Mouse (Mus musculus): Measurements from ENCODE around the gene Mgat5b. TPM values are rescaled to one million over a fixed set of nuclear protein-coding genes. Genes with fewer than 3 reads are reported as not detected.

Mgat5b gene
- polyA plus RNA-seq, 1 experiment from 2014 or later: 0.27 TPM

DNA sequence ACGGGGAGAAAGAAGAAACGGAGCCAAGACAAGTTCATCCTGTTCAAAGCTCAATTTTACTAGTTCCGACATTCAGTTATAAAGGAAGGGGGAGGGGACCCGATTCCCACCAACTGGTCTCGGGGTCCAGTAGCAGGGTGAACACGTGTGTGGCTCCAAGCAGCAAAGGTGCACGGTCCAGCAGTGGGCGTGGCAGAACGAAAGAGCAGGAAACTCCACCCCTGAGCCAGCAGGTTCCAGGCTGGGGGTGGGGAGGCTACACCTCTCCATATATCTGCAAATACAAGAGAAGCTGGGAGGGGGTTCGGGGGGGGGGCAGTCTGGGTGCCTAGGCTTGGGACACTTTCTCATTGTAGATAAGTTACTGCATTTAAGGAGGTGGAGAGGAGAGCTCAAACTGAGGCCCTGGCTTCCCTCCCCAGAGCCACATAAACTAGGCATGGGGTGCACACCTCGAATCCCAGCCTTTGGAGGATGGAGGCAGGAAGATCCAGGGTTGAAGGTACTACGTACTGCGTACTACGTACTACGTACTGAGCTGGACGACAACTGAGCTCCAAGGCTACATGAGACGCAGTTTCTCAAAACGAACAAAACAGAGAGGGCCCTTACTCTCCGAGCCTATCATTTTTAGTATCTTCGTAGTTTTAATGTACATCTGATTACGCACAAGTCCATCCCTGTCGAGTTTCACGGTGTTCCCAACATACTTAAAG lies 12.8 kb upstream of the Mgat5b start:
- no peak overlapping the region for H3K9ac ChIP-seq (ENCODE audit: low read depth, low read length)
- WGBS: 5% methylated on average over 23 of the region's 23 CpGs

DNA sequence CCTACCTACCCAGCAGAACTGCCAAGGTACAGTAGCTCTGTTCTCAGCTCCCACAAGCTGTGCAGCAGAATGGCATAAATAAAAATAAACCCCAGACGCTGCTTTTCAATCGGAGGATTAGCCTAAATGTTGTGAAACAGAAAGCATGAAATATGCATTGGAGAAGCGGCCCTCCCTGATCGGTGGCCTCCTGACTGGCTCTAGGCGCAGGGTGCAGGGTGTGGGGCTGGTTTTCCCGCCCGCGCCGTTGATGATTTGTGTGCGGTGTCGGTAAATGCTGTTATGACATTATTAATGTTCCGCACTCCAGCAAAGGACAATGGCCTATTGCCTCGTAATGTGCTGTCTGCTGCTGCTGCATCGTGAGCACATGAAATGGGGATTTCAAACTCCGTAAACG lies 5.1 kb upstream of the Mgat5b start:
- H3K9ac ChIP-seq (ENCODE audit: low read depth, low read length): no peak overlapping the region
- H3K4me1 ChIP-seq (replicated peaks; ENCODE audit: control insufficient read depth, insufficient read depth, low read length): no peaks in the 10 kb centered on the region
- ATAC-seq (replicated peaks; ENCODE audit: low FRiP score): no peak
- WGBS: 77% methylated on average over 16 of the region's 16 CpGs
- no peaks in the 10 kb centered on the region for H3K36me3 ChIP-seq (ENCODE audit: control insufficient read depth, insufficient read depth, low read length)
- H3K4me2 ChIP-seq: no peak overlapping the region
- no peak overlapping the region for H3K4me3 ChIP-seq (ENCODE audit: low read depth, low read length)
- no peak for DNase-seq (ENCODE audit: low spot score)
- H3K9me3 ChIP-seq (ENCODE audit: control insufficient read depth, low read length): no peaks in the 10 kb centered on the region
- peaks cover 31% of the 10 kb centered on the region for H3K27me3 ChIP-seq (replicated peaks; ENCODE audit: control insufficient read depth, insufficient read depth, low read length)
- H3K27ac ChIP-seq (ENCODE audit: low read depth, low read length): no peak overlapping the region

More for the DNA sequence above, 12.8 kb upstream of the Mgat5b start:
- Histone ChIP-seq H3K4me2 (peak overlapping the region; percentile 50), H3K9me3 (ENCODE audit: control insufficient read depth, low read length) (no peaks in the 10 kb centered on the region), H3K36me3 (ENCODE audit: control insufficient read depth, insufficient read depth, low read length) (no peaks in the 10 kb centered on the region), H3K27me3 (replicated peaks; ENCODE audit: control insufficient read depth, insufficient read depth, low read length) (peaks cover 22% of the 10 kb centered on the region), H3K4me1 (replicated peaks; ENCODE audit: control insufficient read depth, insufficient read depth, low read length) (no peaks in the 10 kb centered on the region; the same call in 1 of the 2 replicates), H3K4me3 (ENCODE audit: low read depth, low read length) (0 out of 2 replicates have a peak overlapping the region, but pooled peaks have one; percentile 10), H3K27ac (ENCODE audit: low read depth, low read length) (no peak overlapping the region)
- ATAC-seq (replicated peaks; ENCODE audit: low FRiP score) (no peak), DNase-seq (ENCODE audit: low spot score) (no peak)

DNA sequence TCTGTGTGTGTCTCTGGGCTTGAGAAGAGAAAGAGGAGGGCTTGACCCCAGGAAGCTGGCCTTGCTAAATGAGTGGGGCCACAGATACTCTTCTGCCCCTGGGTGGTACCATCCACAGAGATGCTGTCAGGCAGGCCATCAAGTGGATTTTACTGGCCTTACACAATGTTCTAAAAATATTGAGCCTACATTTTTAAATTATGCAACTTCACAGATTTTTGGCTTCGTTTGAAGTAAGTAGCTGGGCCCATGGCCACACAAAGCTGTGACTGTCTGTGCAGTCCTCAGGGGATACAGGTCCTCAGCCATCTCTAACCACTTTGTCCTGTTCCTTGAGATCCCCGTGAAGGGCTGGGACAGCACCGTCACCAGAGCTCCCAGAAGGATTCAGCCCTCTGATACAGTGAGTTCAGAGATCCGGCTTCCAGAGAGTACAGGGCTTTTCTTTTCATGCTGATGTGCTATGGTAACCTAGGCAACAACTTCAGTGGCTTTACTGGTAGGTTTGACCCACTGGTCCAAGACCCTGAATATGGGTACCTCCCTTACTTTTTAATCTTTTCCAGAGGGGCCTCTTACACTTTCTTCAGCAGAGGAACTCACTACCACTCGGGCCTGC lies 4.3 kb upstream of the Mgat5b start:
- H3K4me2 ChIP-seq: no peak overlapping the region
- H3K27me3 ChIP-seq (replicated peaks; ENCODE audit: control insufficient read depth, insufficient read depth, low read length): peaks cover 39% of the 10 kb centered on the region
- no peaks in the 10 kb centered on the region for H3K9me3 ChIP-seq (ENCODE audit: control insufficient read depth, low read length)
- H3K4me1 ChIP-seq (replicated peaks; ENCODE audit: control insufficient read depth, insufficient read depth, low read length): no peaks in the 10 kb centered on the region
- no peak overlapping the region for H3K27ac ChIP-seq (ENCODE audit: low read depth, low read length)
- no peak overlapping the region for H3K9ac ChIP-seq (ENCODE audit: low read depth, low read length)
- no peak overlapping the region for H3K4me3 ChIP-seq (ENCODE audit: low read depth, low read length)
- DNase-seq (ENCODE audit: low spot score) (no peak), ATAC-seq (replicated peaks; ENCODE audit: low FRiP score) (no peak)
- no peaks in the 10 kb centered on the region for H3K36me3 ChIP-seq (ENCODE audit: control insufficient read depth, insufficient read depth, low read length)
- WGBS: 61% methylated on average over 5 of the region's 5 CpGs

DNA sequence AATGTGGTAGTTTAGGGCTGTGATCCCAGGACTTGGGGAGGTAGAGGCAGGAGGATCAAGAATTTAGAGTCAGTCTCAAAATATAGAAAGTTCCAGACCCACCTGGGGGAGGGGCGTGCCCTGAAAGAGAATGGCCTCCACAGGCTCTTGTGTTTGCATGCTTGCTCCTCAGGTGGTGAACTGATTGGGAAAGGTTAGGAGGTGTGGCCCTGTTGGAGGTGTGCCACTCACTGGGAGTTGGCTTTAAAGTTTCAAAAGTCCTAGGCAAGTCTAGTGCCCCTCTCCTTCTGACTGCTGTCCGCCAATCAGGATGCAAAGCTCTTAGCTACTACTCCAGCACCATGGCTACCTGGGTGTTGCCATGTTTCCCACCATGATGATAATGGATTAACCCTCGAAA lies 3.4 kb upstream of the Mgat5b start:
- no peak overlapping the region for H3K4me2 ChIP-seq
- 69% methylated on average over 3 of the region's 3 CpGs for WGBS
- H3K4me3 ChIP-seq (ENCODE audit: low read depth, low read length): no peak overlapping the region
- H3K27me3 ChIP-seq (replicated peaks; ENCODE audit: control insufficient read depth, insufficient read depth, low read length): peaks cover 48% of the 10 kb centered on the region
- H3K36me3 ChIP-seq (ENCODE audit: control insufficient read depth, insufficient read depth, low read length): no peaks in the 10 kb centered on the region
- ATAC-seq (replicated peaks; ENCODE audit: low FRiP score): no peak
- no peak overlapping the region for H3K27ac ChIP-seq (ENCODE audit: low read depth, low read length)
- H3K4me1 ChIP-seq (replicated peaks; ENCODE audit: control insufficient read depth, insufficient read depth, low read length): no peaks in the 10 kb centered on the region
- no peak for DNase-seq (ENCODE audit: low spot score)
- no peaks in the 10 kb centered on the region for H3K9me3 ChIP-seq (ENCODE audit: control insufficient read depth, low read length)
- H3K9ac ChIP-seq (ENCODE audit: low read depth, low read length): no peak overlapping the region

DNA sequence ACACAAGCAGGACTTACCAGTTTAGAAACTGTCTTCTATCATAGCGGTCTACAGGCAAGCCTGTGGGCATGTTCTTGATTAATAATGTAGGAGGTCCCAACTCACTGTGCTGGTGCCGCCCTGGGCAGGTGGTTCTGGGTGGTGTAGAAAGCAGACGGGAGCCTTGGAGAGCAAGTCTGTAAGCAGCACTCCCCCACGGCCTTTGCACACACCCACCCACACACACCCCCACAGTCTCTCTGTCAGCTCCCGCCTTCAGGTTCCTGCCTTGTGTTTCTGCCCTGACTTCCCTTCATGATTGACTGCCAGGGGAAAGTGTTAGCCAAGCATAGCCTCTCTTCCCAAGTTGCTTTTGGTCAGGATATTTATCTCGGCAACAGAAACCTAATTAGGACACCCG lies 1.3 kb upstream of the Mgat5b start:
- no peak overlapping the region for H3K27ac ChIP-seq (ENCODE audit: low read depth, low read length)
- ATAC-seq (replicated peaks; ENCODE audit: low FRiP score) (no peak), DNase-seq (ENCODE audit: low spot score) (no peak)
- H3K27me3 ChIP-seq (replicated peaks; ENCODE audit: control insufficient read depth, insufficient read depth, low read length): peaks cover 67% of the 10 kb centered on the region
- 40% methylated on average over 7 of the region's 7 CpGs for WGBS
- H3K4me3 ChIP-seq (ENCODE audit: low read depth, low read length): no peak overlapping the region
- no peak overlapping the region for H3K9ac ChIP-seq (ENCODE audit: low read depth, low read length)
- no peaks in the 10 kb centered on the region for H3K4me1 ChIP-seq (replicated peaks; ENCODE audit: control insufficient read depth, insufficient read depth, low read length)
- H3K4me2 ChIP-seq: no peak overlapping the region
- no peaks in the 10 kb centered on the region for H3K36me3 ChIP-seq (ENCODE audit: control insufficient read depth, insufficient read depth, low read length)
- H3K9me3 ChIP-seq (ENCODE audit: control insufficient read depth, low read length): no peaks in the 10 kb centered on the region

DNA sequence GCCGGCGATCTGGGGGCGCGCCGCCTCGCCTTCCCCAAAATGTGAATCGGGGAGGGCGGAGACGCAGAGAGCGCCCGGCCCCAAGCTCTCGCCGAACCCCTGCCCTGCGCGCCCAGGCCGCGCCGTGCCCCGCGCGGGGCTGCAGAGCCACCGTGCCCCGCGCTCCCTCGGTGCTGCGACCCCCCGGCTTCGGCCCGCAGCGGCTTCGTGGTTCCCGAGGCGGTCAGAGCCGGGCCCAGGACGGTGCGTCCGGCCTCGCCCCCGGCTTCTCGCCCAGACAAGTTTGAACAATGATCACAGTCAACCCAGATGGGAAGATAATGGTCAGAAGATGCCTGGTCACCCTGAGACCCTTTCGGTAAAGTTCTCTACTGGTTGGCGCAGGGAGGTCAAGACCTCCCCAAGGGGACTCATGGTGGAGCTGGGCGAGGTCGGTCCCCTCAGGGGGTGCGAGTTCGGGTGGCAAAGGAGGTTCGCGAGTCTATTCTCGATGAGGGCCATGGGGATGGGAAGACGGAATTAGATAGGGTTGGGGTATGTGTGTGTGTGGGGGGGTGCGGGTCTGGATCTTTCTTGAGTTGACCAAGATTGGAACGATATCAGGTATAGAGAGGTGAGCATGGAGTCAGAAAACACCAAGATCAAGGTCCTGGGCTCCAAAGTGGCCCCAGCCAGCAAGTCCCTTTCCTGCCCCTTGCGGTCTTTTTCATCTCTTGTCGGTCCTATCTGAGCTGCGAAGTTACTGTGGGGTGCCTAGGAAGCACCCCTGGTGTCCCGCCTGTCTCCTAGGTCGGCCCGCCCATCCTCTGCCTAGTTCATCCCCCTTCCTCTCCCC lies 740 bp downstream of the Mgat5b start:
- Histone ChIP-seq H3K4me2 (peak overlapping the region; percentile 89), H3K27ac (ENCODE audit: low read depth, low read length) (no peak overlapping the region), H3K9me3 (ENCODE audit: control insufficient read depth, low read length) (no peaks in the 10 kb centered on the region), H3K27me3 (replicated peaks; ENCODE audit: control insufficient read depth, insufficient read depth, low read length) (peaks cover 77% of the 10 kb centered on the region), H3K9ac (ENCODE audit: low read depth, low read length) (peak overlapping the region; percentile 30; the same call in 1 of the 2 replicates), H3K4me3 (ENCODE audit: low read depth, low read length) (peak overlapping the region; percentile 57), H3K36me3 (ENCODE audit: control insufficient read depth, insufficient read depth, low read length) (no peaks in the 10 kb centered on the region), H3K4me1 (replicated peaks; ENCODE audit: control insufficient read depth, insufficient read depth, low read length) (no peaks in the 10 kb centered on the region)
- DNase-seq (ENCODE audit: low spot score): no peak
- ATAC-seq (replicated peaks; ENCODE audit: low FRiP score): no peak
- WGBS: 5% methylated on average over 57 of the region's 58 CpGs

DNA sequence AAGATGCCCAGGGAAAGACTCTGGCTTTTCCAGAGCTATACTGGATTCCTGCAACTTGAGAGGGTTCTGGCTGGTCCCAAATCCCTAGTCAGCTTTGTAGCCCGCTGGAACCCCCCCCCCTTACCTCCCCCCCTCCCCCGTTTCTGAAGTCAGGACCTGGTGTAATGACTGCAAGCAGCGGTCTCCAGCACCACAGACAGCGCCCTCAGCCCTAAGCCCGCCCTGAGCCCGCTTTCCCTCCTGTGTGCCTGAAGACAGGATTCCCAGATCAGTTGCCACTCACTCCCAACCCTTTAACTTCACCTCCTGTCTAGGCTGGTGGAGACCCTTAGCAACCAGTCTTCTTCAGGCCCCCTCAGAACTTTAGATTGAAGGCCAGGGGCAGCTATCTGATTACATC lies 2.1 kb downstream of the Mgat5b start:
- Histone ChIP-seq H3K4me3 (ENCODE audit: low read depth, low read length) (no peak overlapping the region), H3K4me2 (no peak overlapping the region), H3K27me3 (replicated peaks; ENCODE audit: control insufficient read depth, insufficient read depth, low read length) (peaks cover 74% of the 10 kb centered on the region), H3K36me3 (ENCODE audit: control insufficient read depth, insufficient read depth, low read length) (no peaks in the 10 kb centered on the region), H3K27ac (ENCODE audit: low read depth, low read length) (no peak overlapping the region), H3K9ac (ENCODE audit: low read depth, low read length) (no peak overlapping the region), H3K4me1 (replicated peaks; ENCODE audit: control insufficient read depth, insufficient read depth, low read length) (no peaks in the 10 kb centered on the region), H3K9me3 (ENCODE audit: control insufficient read depth, low read length) (no peaks in the 10 kb centered on the region)
- DNase-seq (ENCODE audit: low spot score): no peak
- ATAC-seq (replicated peaks; ENCODE audit: low FRiP score): no peak
- 0% methylated on average over 6 of the region's 6 CpGs for WGBS

DNA sequence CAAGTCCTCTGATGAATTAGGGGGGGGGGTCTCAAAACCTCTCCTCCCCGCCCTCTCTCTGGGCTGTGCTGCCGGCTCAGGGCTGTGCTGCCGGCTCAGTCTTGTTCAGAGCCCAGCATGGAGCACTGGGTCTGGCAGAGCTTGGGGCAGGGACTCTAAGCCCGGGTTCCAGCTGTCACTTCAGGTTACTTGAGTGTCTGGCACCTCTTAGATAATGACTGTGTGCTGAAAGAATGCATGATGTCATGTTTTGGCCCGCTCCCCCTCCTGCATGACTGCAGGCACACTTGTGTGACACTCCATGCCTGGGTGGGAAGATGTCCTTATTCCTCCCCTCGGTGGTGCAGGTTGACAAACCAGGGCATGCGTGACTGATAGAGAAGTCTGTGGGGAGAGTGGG lies 3.4 kb downstream of the Mgat5b start:
- H3K9ac ChIP-seq (ENCODE audit: low read depth, low read length): no peak overlapping the region
- no peaks in the 10 kb centered on the region for H3K36me3 ChIP-seq (ENCODE audit: control insufficient read depth, insufficient read depth, low read length)
- no peak overlapping the region for H3K4me3 ChIP-seq (ENCODE audit: low read depth, low read length)
- H3K4me2 ChIP-seq: no peak overlapping the region
- DNase-seq (ENCODE audit: low spot score) (no peak), ATAC-seq (replicated peaks; ENCODE audit: low FRiP score) (no peak)
- 41% methylated on average over 7 of the region's 7 CpGs for WGBS
- no peak overlapping the region for H3K27ac ChIP-seq (ENCODE audit: low read depth, low read length)
- H3K4me1 ChIP-seq (replicated peaks; ENCODE audit: control insufficient read depth, insufficient read depth, low read length): no peaks in the 10 kb centered on the region
- H3K9me3 ChIP-seq (ENCODE audit: control insufficient read depth, low read length): no peaks in the 10 kb centered on the region
- peaks cover 61% of the 10 kb centered on the region for H3K27me3 ChIP-seq (replicated peaks; ENCODE audit: control insufficient read depth, insufficient read depth, low read length)

Data from liver, embryonic 11.5 days (tissue).